Mouse (Mus musculus) heart, postnatal 0 days (tissue): ENCODE measurements at regions not wholly inside any gene's neighbourhood (a gene's known extent, or its start where the extent isn't known, plus 50 kb on each side); places are given as distances from the start of the nearest gene placed in this dataset.
"Not testable (repeated sequence)": the region's sequence is repeated elsewhere in the genome, so short reads cannot be mapped to it uniquely, and the experiment has no call there.

ENCODE experiments used
- ATAC-seq: fragments of 200-750 bp; cut with Nextera tagmentation; 2 replicates; pipeline ENCODE4 v1.8.0; 2017; ENCODE audit warnings: low read depth, moderate number of reproducible peaks, moderate library complexity; ENCODE audit not compliant: insufficient read depth
- DNase-seq: peaks from one replicate; pipeline ENCODE4 v3.0.0-alpha.2; 2016; ENCODE audit warnings: low spot score
- H3K27ac ChIP-seq: fragments of 300-500 bp; sonication (generic); 2 replicates; pipeline ENCODE4 v1.5.1; 2014; ENCODE audit warnings: low read depth, mild to moderate bottlenecking
- H3K27me3 ChIP-seq: fragments of 300-500 bp; sonication (generic); 2 replicates; pipeline ENCODE4 v1.6.1; 2014; ENCODE audit warnings: low read length, mixed read lengths; ENCODE audit not compliant: control insufficient read depth, insufficient read depth
- H3K36me3 ChIP-seq: fragments of 300-500 bp; sonication (generic); replicated peaks from 2 replicates; pipeline ENCODE4 v1.6.1; 2014; ENCODE audit warnings: low read length, mixed read lengths; ENCODE audit not compliant: control insufficient read depth, insufficient read depth
- H3K4me1 ChIP-seq: fragments of 300-500 bp; sonication (generic); 2 replicates; pipeline ENCODE4 v1.6.1; 2014; ENCODE audit warnings: antibody characterized with exemption; ENCODE audit not compliant: control insufficient read depth, insufficient read depth
- H3K4me2 ChIP-seq: fragments of 300-500 bp; sonication (generic); 2 replicates; pipeline ENCODE4 v1.6.1; 2014; ENCODE audit warnings: low read depth, mild to moderate bottlenecking, low read length, moderate library complexity
- H3K4me3 ChIP-seq: fragments of 300-500 bp; sonication (generic); 2 replicates; pipeline ENCODE4 v1.5.1; 2014; ENCODE audit warnings: low read depth, low read length
- H3K9ac ChIP-seq: fragments of 300-500 bp; sonication (generic); replicated peaks from 2 replicates; pipeline ENCODE4 v1.6.1; 2014; ENCODE audit warnings: low read depth, low read length, mixed read lengths
- H3K9me3 ChIP-seq: fragments of 300-500 bp; sonication (generic); replicated peaks from 2 replicates; pipeline ENCODE4 v1.6.1; 2016; ENCODE audit warnings: low read length; ENCODE audit not compliant: control insufficient read depth
- CTCF ChIP-seq: IDR thresholded peaks from 2 replicates; pipeline ENCODE4 v1.5.1; 2016; ENCODE audit warnings: antibody characterized with exemption, control low read depth, low read depth
- EP300 ChIP-seq: IDR thresholded peaks from 2 replicates; pipeline ENCODE4 v1.6.1; 2016; ENCODE audit warnings: antibody characterized with exemption, low read depth
- WGBS: fragments of 180-500 bp; shearing (Covaris S2); extraction: QIAGEN DNeasy Blood & Tissue Kit; methylation state at CpG from one replicate; pipeline ENCODE4 v1.1.7; 2014; 5-methylcytosine and 5-hydroxymethylcytosine counted together

DNA sequence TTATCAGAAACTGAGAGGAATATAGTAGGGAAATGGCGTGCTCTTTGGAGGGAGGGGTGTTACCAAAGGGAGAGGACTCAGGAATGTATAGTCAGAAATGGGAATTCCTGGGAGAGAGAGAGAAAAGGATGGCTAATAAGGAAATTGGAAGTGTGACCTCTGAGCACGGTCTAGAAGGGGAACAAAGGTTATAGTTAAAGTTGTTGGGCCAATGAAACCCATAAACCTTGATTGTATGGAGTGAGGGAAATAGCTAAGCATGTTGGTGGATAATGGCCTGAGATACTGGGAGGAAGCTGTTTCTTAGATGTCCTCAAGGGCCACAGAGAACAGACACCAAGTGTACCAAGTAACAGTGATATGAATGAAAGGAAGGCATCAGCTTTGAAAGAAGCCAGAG, 294.8 kb upstream of the Klf6 start:
- DNase-seq, result no peak
- no peak overlapping the region for H3K9ac ChIP-seq
- no peaks in the 10 kb centered on the region for H3K27me3 ChIP-seq
- H3K4me1 ChIP-seq, result no peaks in the 10 kb centered on the region
- no peaks in the 10 kb centered on the region for H3K9me3 ChIP-seq
- H3K4me2 ChIP-seq, result no peak overlapping the region
- no peak for ATAC-seq
- H3K27ac ChIP-seq, result no peak overlapping the region
- H3K4me3 ChIP-seq, result no peak overlapping the region
- 72% methylated on average over 2 of the region's 2 CpGs for WGBS
- TF ChIP-seq CTCF (no peak), EP300 (no peak)
- H3K36me3 ChIP-seq, result no peaks in the 10 kb centered on the region

DNA sequence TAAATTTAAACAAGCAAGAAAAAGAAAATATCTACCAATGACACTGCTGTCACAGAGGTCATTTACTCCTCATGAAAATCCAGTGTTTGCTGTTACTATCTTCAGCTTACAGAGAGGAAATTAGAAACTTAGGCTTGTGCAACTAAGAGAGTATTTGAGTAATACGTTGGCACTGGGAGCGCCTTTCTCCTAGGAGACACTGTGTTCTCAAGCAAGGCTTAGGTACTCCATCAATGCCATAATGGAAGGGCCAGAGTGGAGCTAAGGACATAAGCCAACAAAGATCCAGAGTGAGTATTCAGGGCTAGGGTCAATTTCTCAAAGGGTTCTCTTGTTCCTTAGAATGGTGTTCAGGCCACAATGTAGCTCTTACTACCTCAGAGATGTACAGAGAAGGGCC, 294.4 kb upstream of the Klf6 start:
- WGBS, result 76% methylated on average over 2 of the region's 2 CpGs
- Histone ChIP-seq H3K4me3 (no peak overlapping the region), H3K27ac (no peak overlapping the region), H3K9me3 (no peaks in the 10 kb centered on the region), H3K27me3 (no peaks in the 10 kb centered on the region), H3K4me2 (no peak overlapping the region), H3K9ac (no peak overlapping the region), H3K4me1 (no peaks in the 10 kb centered on the region), H3K36me3 (no peaks in the 10 kb centered on the region)
- TF ChIP-seq CTCF, result no peak
- TF ChIP-seq EP300, result no peak
- DNase-seq (no peak), ATAC-seq (no peak)

DNA sequence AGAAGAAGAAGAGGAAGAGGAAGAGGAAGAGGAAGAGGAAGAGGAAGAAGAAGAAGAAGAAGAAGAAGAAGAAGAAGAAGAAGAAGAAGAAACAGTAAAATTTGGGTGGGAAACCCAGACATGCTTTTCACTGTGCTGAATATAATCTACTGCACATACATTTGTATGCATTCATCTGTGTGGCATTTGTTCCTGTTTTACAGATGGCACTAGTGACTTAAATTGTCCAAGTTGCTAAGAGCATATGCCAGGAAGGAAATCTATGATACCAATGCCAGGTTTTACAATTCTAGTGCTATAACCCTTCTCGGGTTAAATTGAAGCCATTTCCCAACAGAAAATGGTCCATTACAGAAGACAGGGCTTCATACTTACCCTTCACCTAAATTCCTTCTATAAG, 291.7 kb upstream of the Klf6 start:
- 85% methylated on average over 1 of the region's 1 CpGs for WGBS
- DNase-seq, result no peak
- TF ChIP-seq CTCF (no peak), EP300 (no peak)
- H3K9ac ChIP-seq, result no peak overlapping the region
- no peak overlapping the region for H3K27ac ChIP-seq
- H3K4me2 ChIP-seq, result no peak overlapping the region
- H3K36me3 ChIP-seq, result no peaks in the 10 kb centered on the region
- H3K4me3 ChIP-seq, result no peak overlapping the region
- no peaks in the 10 kb centered on the region for H3K27me3 ChIP-seq
- ATAC-seq, result no peak
- no peaks in the 10 kb centered on the region for H3K4me1 ChIP-seq
- H3K9me3 ChIP-seq, result no peaks in the 10 kb centered on the region

DNA sequence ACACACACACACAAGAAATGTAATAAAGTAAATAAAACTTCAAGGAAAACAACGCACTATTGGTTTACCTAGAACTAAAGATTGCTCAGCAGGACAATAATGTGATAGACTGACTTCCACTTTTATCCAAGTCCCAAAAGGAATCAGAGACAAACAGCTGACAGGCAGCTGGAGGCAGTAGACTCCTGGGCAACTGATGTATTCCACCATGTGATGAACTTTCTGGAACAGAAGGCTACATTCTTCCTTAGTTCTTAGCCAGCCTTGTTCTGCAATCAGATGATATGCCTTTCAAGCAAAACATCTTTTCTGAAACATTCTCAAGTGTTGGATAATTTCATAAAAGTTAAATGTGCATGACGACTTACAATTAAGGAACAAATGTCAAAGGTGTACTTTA, 290.9 kb upstream of the Klf6 start:
- Histone ChIP-seq H3K36me3 (no peaks in the 10 kb centered on the region), H3K27me3 (no peaks in the 10 kb centered on the region), H3K9me3 (no peaks in the 10 kb centered on the region), H3K4me1 (no peaks in the 10 kb centered on the region), H3K9ac (no peak overlapping the region), H3K4me2 (no peak overlapping the region), H3K27ac (no peak overlapping the region), H3K4me3 (no peak overlapping the region)
- DNase-seq, result no peak
- ATAC-seq, result no peak
- TF ChIP-seq EP300 (no peak), CTCF (no peak)
- 86% methylated on average over 2 of the region's 2 CpGs for WGBS

DNA sequence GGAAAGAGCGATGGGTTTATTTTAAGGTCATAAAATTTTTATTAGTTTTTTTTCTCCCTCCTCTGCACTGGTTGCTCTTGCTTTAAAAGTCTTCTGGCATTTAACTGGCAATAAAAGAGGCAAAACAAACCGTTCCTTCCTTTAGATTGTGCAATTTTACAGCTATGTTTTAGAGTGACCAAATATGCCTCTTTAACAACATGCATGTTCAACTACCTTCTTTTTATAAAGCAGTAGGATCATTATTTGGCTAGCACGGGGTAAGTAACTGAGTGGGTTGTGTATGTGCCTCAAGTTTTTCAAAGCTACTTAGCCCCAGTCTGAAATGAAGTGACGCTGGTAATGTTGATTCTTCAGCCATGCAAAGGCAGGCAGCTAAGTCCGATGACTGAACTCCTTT, 284.7 kb upstream of the Klf6 start:
- Histone ChIP-seq H3K9ac (no peak overlapping the region), H3K4me3 (no peak overlapping the region), H3K27ac (no peak overlapping the region), H3K9me3 (no peaks in the 10 kb centered on the region), H3K36me3 (no peaks in the 10 kb centered on the region), H3K27me3 (no peaks in the 10 kb centered on the region), H3K4me2 (no peak overlapping the region), H3K4me1 (no peaks in the 10 kb centered on the region)
- 72% methylated on average over 5 of the region's 5 CpGs for WGBS
- no peak for TF ChIP-seq EP300
- no peak for TF ChIP-seq CTCF
- ATAC-seq, result no peak
- DNase-seq, result no peak

DNA sequence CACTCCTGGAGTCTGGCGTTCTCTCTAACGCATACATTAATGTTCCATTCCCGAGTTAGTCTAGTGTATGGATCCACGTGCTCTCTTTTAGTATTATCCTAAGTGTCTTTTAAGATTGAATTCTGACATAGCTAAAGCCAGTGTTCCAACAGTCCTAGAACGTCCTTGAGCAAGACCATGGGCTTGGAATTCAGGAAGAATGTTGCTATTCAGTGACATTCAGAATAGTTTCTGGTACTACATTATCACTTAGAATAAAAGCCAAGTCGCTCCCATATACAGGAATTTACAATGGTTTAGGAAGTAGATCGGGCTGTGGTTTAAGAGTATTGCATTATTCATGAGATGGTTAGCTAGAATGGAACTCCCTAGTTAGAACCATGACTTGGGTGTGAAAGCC, 277.6 kb upstream of the Klf6 start:
- not testable (repeated sequence) for ATAC-seq, H3K9me3 ChIP-seq, H3K4me2 ChIP-seq, H3K27ac ChIP-seq, H3K9ac ChIP-seq, H3K27me3 ChIP-seq, H3K4me3 ChIP-seq, H3K36me3 ChIP-seq, H3K4me1 ChIP-seq, DNase-seq
- WGBS, result 83% methylated on average over 7 of the region's 7 CpGs
